ENCODE assay signal across 8 mouse cellular contexts in genomic region chr6:4982686-4983162, GRCm38 (mm10).
DNase-seq lines count a peak whose midpoint lies in the region; ATAC-seq and TF ChIP-seq lines count a peak whose summit lies in the region.

No protein-coding gene starts in this region.

- no peaks in the 10 kb centered on the region for H3K27me3 ChIP-seq in embryonic facial prominence, embryonic 11.5 days (ENCODE audit: control insufficient read depth, insufficient read depth, low read length)
- no peaks in the 10 kb centered on the region for H3K27me3 ChIP-seq in midbrain, postnatal 0 days (ENCODE audit: insufficient read depth, low read length)

- H3K9me3 ChIP-seq in embryonic facial prominence, embryonic 11.5 days (replicated peaks; ENCODE audit: control insufficient read depth, low read length) = no peaks in the 10 kb centered on the region
- no peaks in the 10 kb centered on the region for H3K9me3 ChIP-seq in midbrain, postnatal 0 days (ENCODE audit: low read length)

- peak; percentile 37 for TF ChIP-seq CTCF in left cerebral cortex, adult 2 months (IDR thresholded peaks at IDR 0.05)
- peak; percentile 57 for TF ChIP-seq CTCF in midbrain, postnatal 0 days (IDR thresholded peaks at IDR 0.05)

- WGBS in embryonic facial prominence, embryonic 11.5 days = 30% methylated on average over 9 of the region's 9 CpGs
- WGBS in midbrain, postnatal 0 days = 48% methylated on average over 9 of the region's 9 CpGs

- DNase-seq in left cerebral cortex, adult 2 months (ENCODE audit: extremely low spot score in 1 of 2, low spot score in 2 of 2) = no peak
- DNase-seq in left cerebral cortex, adult 18-20 months (ENCODE audit: low spot score in 2 of 2) = no peak
- DNase-seq in embryonic facial prominence, embryonic 11.5 days (ENCODE audit: low spot score) = peak; percentile 62
- DNase-seq in kidney, postnatal 10 days = peak; percentile 45
- peak; percentile 39 for DNase-seq in midbrain, postnatal 0 days (ENCODE audit: low spot score)
- DNase-seq in thymus, postnatal 0 days (ENCODE audit: low spot score) = no peak
- no peak for DNase-seq in adrenal gland, postnatal 36 days
- DNase-seq in heart, postnatal 25 days (ENCODE audit: low spot score) = no peak

- H3K4me1 ChIP-seq in embryonic facial prominence, embryonic 11.5 days (ENCODE audit: control insufficient read depth, insufficient read depth, low read length) = no peaks in the 10 kb centered on the region
- H3K4me1 ChIP-seq in midbrain, postnatal 0 days (ENCODE audit: insufficient read depth, low read length) = no peaks in the 10 kb centered on the region

- no peak overlapping the region for H3K4me2 ChIP-seq in embryonic facial prominence, embryonic 11.5 days (ENCODE audit: low read depth, low read length)
- H3K4me2 ChIP-seq in midbrain, postnatal 0 days (ENCODE audit: low read depth, low read length, poor library complexity, severe bottlenecking) = no peak overlapping the region

- no peak overlapping the region for H3K9ac ChIP-seq in embryonic facial prominence, embryonic 11.5 days (replicated peaks; ENCODE audit: low read length)
- no peak overlapping the region for H3K9ac ChIP-seq in midbrain, postnatal 0 days (replicated peaks; ENCODE audit: low read length, poor library complexity, severe bottlenecking)

- ATAC-seq in embryonic facial prominence, embryonic 11.5 days (replicated peaks; ENCODE audit: insufficient number of reproducible peaks, low FRiP score, low TSS enrichment, low read depth) = no peak
- ATAC-seq in midbrain, postnatal 0 days (ENCODE audit: low FRiP score) = peak; percentile 65

- no peaks in the 10 kb centered on the region for H3K36me3 ChIP-seq in embryonic facial prominence, embryonic 11.5 days (replicated peaks; ENCODE audit: control insufficient read depth, insufficient read depth, low read depth, low read length)
- H3K36me3 ChIP-seq in midbrain, postnatal 0 days (ENCODE audit: insufficient read depth, low read length) = no peaks in the 10 kb centered on the region

- intact Hi-C loops in left cerebral cortex, adult 2 months (cut with DNase I) = no loop called here
- intact Hi-C loops in heart, postnatal 25 days (cut with DNase I) = no loop called here

- H3K27ac ChIP-seq in left cerebral cortex, adult 2 months = no peak overlapping the region; the same call in 1 of the 2 replicates
- H3K27ac ChIP-seq in embryonic facial prominence, embryonic 11.5 days (replicated peaks; ENCODE audit: low read depth, low read length) = no peak overlapping the region
- no peak overlapping the region for H3K27ac ChIP-seq in midbrain, postnatal 0 days (ENCODE audit: low read depth, low read length)

- H3K4me3 ChIP-seq in left cerebral cortex, adult 2 months = no peak overlapping the region
- no peak overlapping the region for H3K4me3 ChIP-seq in embryonic facial prominence, embryonic 11.5 days (ENCODE audit: low read depth, low read length)
- no peak overlapping the region for H3K4me3 ChIP-seq in midbrain, postnatal 0 days (ENCODE audit: low read depth, low read length)

Comparison
In these comparisons a context has a peak if more than half of its experiments do, and no peak if none do; other contexts are left out.
1. DNase-seq: peak in embryonic facial prominence, embryonic 11.5 days (single experiment), kidney, postnatal 10 days (single experiment) and midbrain, postnatal 0 days (single experiment); none in left cerebral cortex, adult 2 months (0 of 2), left cerebral cortex, adult 18-20 months (0 of 2), thymus, postnatal 0 days (single experiment), adrenal gland, postnatal 36 days (0 of 2) and heart, postnatal 25 days (single experiment).